Mouse (Mus musculus): Measurements from ENCODE around the gene Brwd1. TPM values are rescaled to one million over a fixed set of nuclear protein-coding genes. Genes with fewer than 3 reads are reported as not detected.

The Brwd1 gene
- 19.5 TPM for polyA plus RNA-seq (2014; fragmentation: Illumina TruSeq; extraction: RNeasy Lipid Tissue Mini Kit (QIAGEN cat#74804); ENCODE audit: low read depth, low replicate concordance)

GRCm38 (mm10) chr16:96082301-96083178, at the start of gene Brwd1:
Gene Brwd1 (minus strand): TSS chr16:96082526.

GRCm38 (mm10) chr16:96127657-96128344, 45.5 kb upstream of the Brwd1 start, which contains the start of gene Hmgn1:
Gene Hmgn1 (minus strand): TSS chr16:96127729.

GRCm38 (mm10) chr16:95990462-95991121, 91.7 kb downstream of the Brwd1 start, which contains the start of gene Psmg1:
Gene Psmg1 (minus strand): TSS chr16:95990960.

Other genes with a start within 250 kb of the Brwd1 start
- gene Psmg1, start 91.6 kb downstream of the Brwd1 start, polyA plus RNA-seq (2014; fragmentation: Illumina TruSeq; extraction: RNeasy Lipid Tissue Mini Kit (QIAGEN cat#74804); ENCODE audit: low read depth, low replicate concordance): 25.8 TPM
- 88.3 TPM for gene Hmgn1, start 45.2 kb upstream of the Brwd1 start, polyA plus RNA-seq (2014; fragmentation: Illumina TruSeq; extraction: RNeasy Lipid Tissue Mini Kit (QIAGEN cat#74804); ENCODE audit: low read depth, low replicate concordance)
- 3.1 TPM for gene Wrb, start 62.9 kb upstream of the Brwd1 start, polyA plus RNA-seq (2014; fragmentation: Illumina TruSeq; extraction: RNeasy Lipid Tissue Mini Kit (QIAGEN cat#74804); ENCODE audit: low read depth, low replicate concordance)
- gene Lca5l, start 109.7 kb upstream of the Brwd1 start, polyA plus RNA-seq (2014; fragmentation: Illumina TruSeq; extraction: RNeasy Lipid Tissue Mini Kit (QIAGEN cat#74804); ENCODE audit: low read depth, low replicate concordance): 0.11 TPM
- gene Sh3bgr, start 117.9 kb upstream of the Brwd1 start, polyA plus RNA-seq (2014; fragmentation: Illumina TruSeq; extraction: RNeasy Lipid Tissue Mini Kit (QIAGEN cat#74804); ENCODE audit: low read depth, low replicate concordance): not detected
- gene B3galt5, start 153.3 kb upstream of the Brwd1 start, polyA plus RNA-seq (2014; fragmentation: Illumina TruSeq; extraction: RNeasy Lipid Tissue Mini Kit (QIAGEN cat#74804); ENCODE audit: low read depth, low replicate concordance): not detected